Mouse (Mus musculus) spleen, adult 2 months (tissue): ENCODE measurements at regions not wholly inside any gene's neighbourhood (a gene's known extent, or its start where the extent isn't known, plus 50 kb on each side); places are given as distances from the start of the nearest gene placed in this dataset.

Experiments used
- CTCF ChIP-seq: fragments of 200-500 bp; IDR thresholded peaks from 2 replicates; pipeline ENCODE4 v1.5.1; 2011; ENCODE audit warnings: mild to moderate bottlenecking, inconsistent platforms; ENCODE audit not compliant: insufficient read depth, insufficient read length, insufficient replicate concordance; ENCODE audit errors: extremely low read depth
- POLR2A ChIP-seq: fragments of 200-500 bp; IDR thresholded peaks from 2 replicates; pipeline ENCODE4 v1.6.1; 2011; ENCODE audit warnings: low read depth, low read length, inconsistent platforms

DNA sequence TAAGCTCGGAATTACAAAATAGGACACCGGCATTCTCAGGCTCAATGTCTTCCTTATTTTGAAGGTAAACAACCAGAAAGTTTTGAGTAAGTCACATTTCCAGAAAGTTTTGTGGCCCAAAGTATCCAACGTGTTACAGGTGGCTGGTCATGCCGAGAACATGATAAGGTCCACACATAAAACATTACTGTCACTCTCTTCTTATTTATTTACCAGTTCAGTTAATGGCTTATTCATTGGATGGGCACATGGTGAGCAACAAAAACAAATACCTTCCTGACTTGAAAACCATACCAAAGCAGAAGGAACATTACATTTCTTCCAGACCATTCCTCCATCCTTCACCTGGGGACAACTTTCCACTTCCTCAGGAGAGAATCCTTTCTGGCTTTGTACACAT lies 345.5 kb upstream of the Arid1b start:
- TF ChIP-seq CTCF (no peak), POLR2A (no peak)
